Mouse (Mus musculus) E14TG2a.4 (cell line): ENCODE results near the gene 1810049J17Rik.

Experiments
- H3K27me3 ChIP-seq: 2 replicates; pipeline ENCODE4 v1.6.1; 2014; ENCODE audit warnings: low read length, control low read depth; ENCODE audit not compliant: insufficient read depth
- H3K36me3 ChIP-seq: 2 replicates; pipeline ENCODE4 v1.6.1; 2014; ENCODE audit warnings: low read length, control low read depth; ENCODE audit not compliant: insufficient read depth
- H3K4me1 ChIP-seq: replicated peaks from 2 replicates; pipeline ENCODE4 v1.6.1; 2014; ENCODE audit warnings: low read depth, low read length, control low read depth
- H3K4me3 ChIP-seq: replicated peaks from 2 replicates; pipeline ENCODE4 v1.5.1; 2014; ENCODE audit warnings: mild to moderate bottlenecking, low read length
- H3K9me3 ChIP-seq: 2 replicates; pipeline ENCODE4 v1.6.1; 2014; ENCODE audit warnings: low read length, control low read depth
- CTCF ChIP-seq: conservative IDR thresholded peaks from 2 replicates; pipeline ENCODE4 v1.5.1; 2014; ENCODE audit warnings: low read length
- NANOG ChIP-seq: IDR thresholded peaks from 2 replicates; pipeline ENCODE4 v1.6.1; 2014; ENCODE audit warnings: borderline replicate concordance, low read length, mixed read lengths
- POU5F1 ChIP-seq: IDR thresholded peaks from 2 replicates; pipeline ENCODE4 v1.6.1; 2014; ENCODE audit warnings: low read length, borderline replicate concordance

Gene 1810049J17Rik

DNA sequence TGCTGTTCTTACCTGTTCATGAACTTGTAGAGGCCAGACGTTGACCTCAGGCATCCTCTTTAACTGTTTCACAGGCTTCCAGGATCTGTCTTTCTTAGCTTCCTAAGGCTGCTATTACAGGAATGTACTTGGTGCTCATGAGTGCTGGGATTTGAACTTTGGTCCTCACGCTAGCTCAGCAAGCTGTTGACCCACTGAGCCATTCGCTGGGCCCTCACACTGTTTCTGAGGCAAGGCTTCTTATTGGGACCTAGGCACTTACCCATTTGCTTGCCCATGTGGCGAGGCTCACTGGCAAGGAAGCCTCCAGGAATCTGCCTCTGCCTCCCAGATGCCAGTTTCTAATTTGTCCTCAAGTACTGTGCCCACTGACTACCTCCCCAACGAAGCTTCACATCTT lies 1.8 kb downstream of the 1810049J17Rik start:
- H3K4me1 ChIP-seq = peaks cover 31% of the 10 kb centered on the region
- no peaks in the 10 kb centered on the region for H3K9me3 ChIP-seq
- peak overlapping the region; percentile 99; the same call in 1 of the 2 replicates for H3K4me3 ChIP-seq
- peaks cover 10% of the 10 kb centered on the region for H3K36me3 ChIP-seq
- TF ChIP-seq POU5F1 (no peak), CTCF (no peak), NANOG (no peak)
- peaks cover 13% of the 10 kb centered on the region for H3K27me3 ChIP-seq

DNA sequence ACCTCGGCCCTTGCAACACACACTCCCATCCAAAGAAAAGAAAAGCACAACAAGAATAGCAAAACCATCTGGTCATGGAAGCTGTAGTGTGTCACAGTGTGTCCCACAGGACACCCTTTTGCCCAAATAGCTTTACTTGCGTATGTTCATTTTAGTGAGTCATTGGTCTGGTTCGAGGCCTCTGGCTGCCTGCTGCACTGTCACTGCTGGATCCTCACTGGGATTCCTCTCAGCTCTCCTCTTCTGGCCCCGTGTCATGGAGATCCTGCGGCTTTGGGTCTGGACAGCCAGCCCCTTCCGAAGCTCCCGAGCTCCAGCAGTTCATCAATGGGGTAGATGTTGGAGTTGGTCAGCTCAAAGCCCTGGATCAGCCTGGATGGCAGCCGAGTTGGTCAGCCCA lies 3.2 kb downstream of the 1810049J17Rik start:
- H3K9me3 ChIP-seq = no peaks in the 10 kb centered on the region

GRCm38 (mm10) chr15:12317290-12317689 lies 4.4 kb downstream of the 1810049J17Rik start:
- TF ChIP-seq POU5F1 (no peak), NANOG (no peak), CTCF (no peak)
- H3K4me1 ChIP-seq = peaks cover 26% of the 10 kb centered on the region
- H3K27me3 ChIP-seq = peaks cover 13% of the 10 kb centered on the region
- no peak overlapping the region for H3K4me3 ChIP-seq
- no peaks in the 10 kb centered on the region for H3K9me3 ChIP-seq
- no peaks in the 10 kb centered on the region for H3K36me3 ChIP-seq

More for the DNA sequence above, 3.2 kb downstream of the 1810049J17Rik start:
- no peak overlapping the region for H3K4me3 ChIP-seq
- no peak for TF ChIP-seq NANOG
- no peak for TF ChIP-seq POU5F1
- TF ChIP-seq CTCF = no peak
- H3K4me1 ChIP-seq = peaks cover 31% of the 10 kb centered on the region
- H3K27me3 ChIP-seq = peaks cover 13% of the 10 kb centered on the region
- no peaks in the 10 kb centered on the region for H3K36me3 ChIP-seq

GRCm38 (mm10) chr15:12315996-12316395 lies 5.7 kb downstream of the 1810049J17Rik start:
- Histone ChIP-seq H3K27me3 (peaks cover 13% of the 10 kb centered on the region), H3K36me3 (no peaks in the 10 kb centered on the region), H3K4me1 (peaks cover 39% of the 10 kb centered on the region), H3K4me3 (no peak overlapping the region), H3K9me3 (no peaks in the 10 kb centered on the region)
- TF ChIP-seq POU5F1 (no peak), CTCF (no peak), NANOG (no peak)

- TF ChIP-seq NANOG = no peak
- TF ChIP-seq CTCF = no peak
- TF ChIP-seq POU5F1 = no peak
- no peaks in the 10 kb centered on the region for H3K36me3 ChIP-seq
- H3K4me3 ChIP-seq = no peak overlapping the region
- peaks cover 38% of the 10 kb centered on the region for H3K4me1 ChIP-seq
- 0 out of 2 replicates have a peak, but pooled peaks cover 6% of the 10 kb centered on the region for H3K27me3 ChIP-seq
- H3K9me3 ChIP-seq = no peaks in the 10 kb centered on the region
Measured at GRCm38 (mm10) chr15:12314584-12314983, 7.1 kb downstream of the 1810049J17Rik start.

DNA sequence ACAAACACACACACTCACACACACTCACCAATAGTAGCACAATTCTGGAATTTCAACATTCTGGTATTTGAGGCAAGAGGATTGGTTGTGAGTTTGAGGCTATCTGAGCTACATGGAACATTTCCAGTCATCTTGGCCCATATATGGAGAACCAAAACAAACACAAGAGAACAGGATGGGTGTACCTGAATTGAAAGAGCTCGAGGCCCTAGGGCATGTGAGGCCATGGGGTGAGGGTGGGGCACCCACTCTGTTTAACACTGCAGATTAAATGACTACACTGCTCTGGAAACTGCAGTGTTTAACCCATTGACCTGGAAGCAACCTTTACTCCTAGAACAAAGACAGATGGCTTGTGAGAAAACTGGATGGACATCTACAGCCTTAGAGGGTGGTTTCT lies 8.4 kb downstream of the 1810049J17Rik start:
- H3K27me3 ChIP-seq = 0 out of 2 replicates have a peak, but pooled peaks cover under 1% of the 10 kb centered on the region
- no peak for TF ChIP-seq CTCF
- peak; percentile 87 for TF ChIP-seq NANOG
- H3K4me3 ChIP-seq = no peak overlapping the region
- no peaks in the 10 kb centered on the region for H3K9me3 ChIP-seq
- peaks cover 45% of the 10 kb centered on the region for H3K4me1 ChIP-seq
- H3K36me3 ChIP-seq = no peaks in the 10 kb centered on the region

GRCm38 (mm10) chr15:12311465-12311864 lies 10.2 kb downstream of the 1810049J17Rik start:
- TF ChIP-seq POU5F1 (no peak), CTCF (no peak), NANOG (no peak)
- H3K4me1 ChIP-seq = peaks cover 62% of the 10 kb centered on the region
- peak overlapping the region; percentile 0; the same call in 1 of the 2 replicates for H3K4me3 ChIP-seq
- H3K27me3 ChIP-seq = no peaks in the 10 kb centered on the region
- no peaks in the 10 kb centered on the region for H3K9me3 ChIP-seq
- H3K36me3 ChIP-seq = no peaks in the 10 kb centered on the region

GRCm38 (mm10) chr15:12310676-12311075 lies 11.0 kb downstream of the 1810049J17Rik start:
- Histone ChIP-seq H3K9me3 (no peaks in the 10 kb centered on the region), H3K4me1 (peaks cover 70% of the 10 kb centered on the region), H3K4me3 (no peak overlapping the region), H3K36me3 (no peaks in the 10 kb centered on the region), H3K27me3 (no peaks in the 10 kb centered on the region)
- TF ChIP-seq POU5F1 = no peak
- TF ChIP-seq CTCF = no peak
- no peak for TF ChIP-seq NANOG

- TF ChIP-seq CTCF (no peak), POU5F1 (no peak), NANOG (no peak)
- Histone ChIP-seq H3K27me3 (no peaks in the 10 kb centered on the region), H3K36me3 (no peaks in the 10 kb centered on the region), H3K4me1 (peaks cover 65% of the 10 kb centered on the region), H3K4me3 (no peak overlapping the region), H3K9me3 (no peaks in the 10 kb centered on the region)
Measured at GRCm38 (mm10) chr15:12308539-12308938, 13.2 kb downstream of the 1810049J17Rik start.
